Comparison of ENCODE assay signal across 10 mouse cellular contexts in genomic region chr6:72232411-72232810, GRCm38 (mm10). TPM values are rescaled to one million over a fixed set of nuclear protein-coding genes. Genes with fewer than 3 reads are reported as not detected.
A peak's percentile ranks its signal among the peaks of the same experiment; 100 is the strongest.
DNase-seq lines count a peak whose midpoint lies in the region; ATAC-seq lines count a peak whose summit lies in the region.
"Had no signal": no experiment of that assay in that cellular context is flagged by ENCODE, and none has a peak within 500 bp of the region (broad histone marks: within the 10 kb centered on the region; RNA-seq: fewer than 3 reads in every experiment).

No protein-coding gene starts in this region.

- peak overlapping the region; percentile 71 for H3K4me3 ChIP-seq in heart, embryonic 16.5 days (ENCODE audit: low read length)
- H3K4me3 ChIP-seq in midbrain, embryonic 12.5 days, result no peak overlapping the region
- no peak overlapping the region for H3K4me3 ChIP-seq in midbrain, embryonic 15.5 days
- H3K4me3 ChIP-seq in embryonic facial prominence, embryonic 15.5 days (replicated peaks), result peak overlapping the region; percentile 65
- H3K4me3 ChIP-seq in stomach, embryonic 14.5 days (ENCODE audit: low read depth, low read length), result 0 out of 2 replicates have a peak overlapping the region, but pooled peaks have one; percentile 54
- H3K4me3 ChIP-seq: liver, embryonic 12.5 days had no signal

- H3K27me3 ChIP-seq in heart, embryonic 16.5 days (ENCODE audit: control insufficient read depth, insufficient read depth, low read length), result no peaks in the 10 kb centered on the region
- H3K27me3 ChIP-seq in midbrain, embryonic 12.5 days, result peaks cover 77% of the 10 kb centered on the region
- H3K27me3 ChIP-seq in midbrain, embryonic 15.5 days (replicated peaks), result peaks cover 30% of the 10 kb centered on the region
- peaks cover 10% of the 10 kb centered on the region for H3K27me3 ChIP-seq in embryonic facial prominence, embryonic 15.5 days
- peaks cover 9% of the 10 kb centered on the region; the same call in 1 of the 2 replicates for H3K27me3 ChIP-seq in stomach, embryonic 14.5 days (ENCODE audit: control insufficient read depth, insufficient read depth, low read length)
- H3K27me3 ChIP-seq: Patski had no signal

- no peak overlapping the region for H3K27ac ChIP-seq in heart, embryonic 16.5 days (ENCODE audit: low read length)
- H3K27ac ChIP-seq in midbrain, embryonic 12.5 days (replicated peaks), result no peak overlapping the region
- no peak overlapping the region for H3K27ac ChIP-seq in midbrain, embryonic 15.5 days
- no peak overlapping the region for H3K27ac ChIP-seq in embryonic facial prominence, embryonic 15.5 days (replicated peaks)
- H3K27ac ChIP-seq in stomach, embryonic 14.5 days (ENCODE audit: low read length), result no peak overlapping the region
- H3K27ac ChIP-seq: liver, embryonic 12.5 days had no signal

- 88% methylated on average over 14 of the region's 14 CpGs for WGBS in heart, embryonic 16.5 days
- WGBS in midbrain, embryonic 12.5 days, result 91% methylated on average over 14 of the region's 14 CpGs
- 95% methylated on average over 14 of the region's 14 CpGs for WGBS in midbrain, embryonic 15.5 days
- 90% methylated on average over 14 of the region's 14 CpGs for WGBS in embryonic facial prominence, embryonic 15.5 days
- 91% methylated on average over 14 of the region's 14 CpGs for WGBS in stomach, embryonic 14.5 days

- H3K9me3 ChIP-seq in heart, embryonic 16.5 days (replicated peaks; ENCODE audit: control insufficient read depth, low read length), result no peaks in the 10 kb centered on the region
- H3K9me3 ChIP-seq in midbrain, embryonic 12.5 days, result no peaks in the 10 kb centered on the region
- H3K9me3 ChIP-seq in midbrain, embryonic 15.5 days, result no peaks in the 10 kb centered on the region
- no peaks in the 10 kb centered on the region for H3K9me3 ChIP-seq in embryonic facial prominence, embryonic 15.5 days (replicated peaks)
- no peaks in the 10 kb centered on the region for H3K9me3 ChIP-seq in stomach, embryonic 14.5 days (ENCODE audit: control insufficient read depth, low read depth, low read length)
- H3K9me3 ChIP-seq: liver, embryonic 12.5 days had no signal

- H3K9ac ChIP-seq in heart, embryonic 16.5 days (ENCODE audit: low read length), result no peak overlapping the region
- H3K9ac ChIP-seq in midbrain, embryonic 12.5 days (replicated peaks), result no peak overlapping the region
- no peak overlapping the region for H3K9ac ChIP-seq in midbrain, embryonic 15.5 days
- H3K9ac ChIP-seq in embryonic facial prominence, embryonic 15.5 days, result no peak overlapping the region
- H3K9ac ChIP-seq in stomach, embryonic 14.5 days (replicated peaks; ENCODE audit: low read depth, low read length), result no peak overlapping the region
- H3K9ac ChIP-seq: liver, embryonic 12.5 days had no signal

- ATAC-seq in heart, embryonic 16.5 days (replicated peaks; ENCODE audit: extremely low read depth, insufficient read depth, low FRiP score), result no peak
- ATAC-seq in midbrain, embryonic 12.5 days (ENCODE audit: low FRiP score, low read depth), result no peak
- no peak for ATAC-seq in midbrain, embryonic 15.5 days (replicated peaks)
- ATAC-seq in embryonic facial prominence, embryonic 15.5 days (ENCODE audit: insufficient number of reproducible peaks, low FRiP score, low TSS enrichment, low read depth), result no peak
- ATAC-seq in stomach, embryonic 14.5 days (ENCODE audit: insufficient number of reproducible peaks, insufficient read depth, low FRiP score, low read depth), result no peak
- ATAC-seq: liver, embryonic 12.5 days; Patski had no signal

- peak overlapping the region; percentile 98 for H3K4me2 ChIP-seq in heart, embryonic 16.5 days (ENCODE audit: low read depth, low read length)
- H3K4me2 ChIP-seq in midbrain, embryonic 12.5 days (replicated peaks), result peak overlapping the region; percentile 99; the same call in 1 of the 2 replicates
- H3K4me2 ChIP-seq in midbrain, embryonic 15.5 days, result no peak overlapping the region
- peak overlapping the region; percentile 99 for H3K4me2 ChIP-seq in embryonic facial prominence, embryonic 15.5 days (replicated peaks)
- H3K4me2 ChIP-seq in stomach, embryonic 14.5 days (replicated peaks; ENCODE audit: low read depth, low read length), result 0 out of 2 replicates have a peak overlapping the region, but pooled peaks have one; percentile 94

- DNase-seq in heart, adult 11 months, result no peak
- DNase-seq in cerebellum, adult 9-10 months, result no peak
- DNase-seq in Muller cell, postnatal 12 days (ENCODE audit: inconsistent ontology term), result no peak

- H3K36me3 ChIP-seq in heart, embryonic 16.5 days (ENCODE audit: control insufficient read depth, insufficient read depth), result no peaks in the 10 kb centered on the region
- H3K36me3 ChIP-seq in midbrain, embryonic 12.5 days, result no peaks in the 10 kb centered on the region
- no peaks in the 10 kb centered on the region for H3K36me3 ChIP-seq in midbrain, embryonic 15.5 days (replicated peaks)
- no peaks in the 10 kb centered on the region for H3K36me3 ChIP-seq in embryonic facial prominence, embryonic 15.5 days
- H3K36me3 ChIP-seq in stomach, embryonic 14.5 days (ENCODE audit: control insufficient read depth, insufficient read depth, low read length), result no peaks in the 10 kb centered on the region
- H3K36me3 ChIP-seq: liver, embryonic 12.5 days had no signal

- H3K4me1 ChIP-seq in heart, embryonic 16.5 days (ENCODE audit: control insufficient read depth, insufficient read depth, low read length), result peaks cover 15% of the 10 kb centered on the region
- H3K4me1 ChIP-seq in midbrain, embryonic 12.5 days, result peaks cover 51% of the 10 kb centered on the region
- H3K4me1 ChIP-seq in midbrain, embryonic 15.5 days, result peaks cover 29% of the 10 kb centered on the region
- H3K4me1 ChIP-seq in embryonic facial prominence, embryonic 15.5 days, result peaks cover 54% of the 10 kb centered on the region
- H3K4me1 ChIP-seq in stomach, embryonic 14.5 days (ENCODE audit: control insufficient read depth, insufficient read depth, low read length), result peaks cover 18% of the 10 kb centered on the region

RNA-seq across cellular contexts. Expression of gene Atoh8, which starts 3.0 kb away (rescaled TPM):
- polyA plus RNA-seq in heart, embryonic 16.5 days (2015; fragmentation: Nextera tagmentation; extraction: Ambion mirVana), result 14.5 and 17.0 TPM in 2 replicates
- polyA plus RNA-seq in midbrain, embryonic 12.5 days (2016; fragmentation: Nextera tagmentation; extraction: Ambion mirVana), result 6.2 and 8.6 TPM in 2 replicates
- polyA plus RNA-seq in midbrain, embryonic 15.5 days (2015; fragmentation: Nextera tagmentation; extraction: Ambion mirVana), result 1.9 and 2.2 TPM in 2 replicates
- polyA plus RNA-seq in embryonic facial prominence, embryonic 15.5 days (2015; fragmentation: Nextera tagmentation; extraction: Ambion mirVana), result 18.0 and 18.4 TPM in 2 replicates
- polyA plus RNA-seq in stomach, embryonic 14.5 days (2014; fragmentation: Nextera tagmentation; extraction: Ambion mirVana), result 7.9 and 9.9 TPM in 2 replicates

Comparison
In these comparisons a context has a peak if more than half of its experiments do, and no peak if none do; other contexts are left out.
1. H3K4me3 ChIP-seq: peak in heart, embryonic 16.5 days (single experiment), embryonic facial prominence, embryonic 15.5 days (single experiment) and stomach, embryonic 14.5 days (single experiment); none in midbrain, embryonic 12.5 days (single experiment) and midbrain, embryonic 15.5 days (single experiment).